Mouse (Mus musculus): ENCODE data around the gene Vsig8.

DNA sequence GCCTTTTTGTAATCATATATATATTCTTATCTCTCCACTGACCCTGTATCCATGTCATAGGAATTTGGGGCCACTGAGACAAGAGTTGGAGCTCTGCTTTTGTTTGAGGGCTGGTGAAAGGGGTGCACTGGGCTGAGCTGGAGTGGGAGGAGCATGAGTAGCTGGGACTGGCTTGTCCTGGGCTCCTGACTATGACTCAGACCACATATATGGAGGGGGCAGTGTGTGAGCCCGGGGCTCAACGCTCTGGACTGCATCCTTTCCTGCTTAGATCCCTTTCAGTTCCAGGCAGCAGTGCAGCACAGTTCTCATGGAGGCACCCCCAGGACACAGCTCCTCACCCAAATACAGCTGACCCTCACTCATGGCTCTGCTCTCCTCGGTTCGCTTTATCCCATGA is 9.7 kb upstream of the Vsig8 start:
- TF ChIP-seq GATA1 (IDR thresholded peaks at IDR 0.05; ENCODE audit: borderline replicate concordance, low read length) (no peak), FLI1 (IDR thresholded peaks at IDR 0.05; ENCODE audit: low read length) (no peak)
